Mouse (Mus musculus) forebrain, embryonic 13.5 days (tissue): ENCODE measurements at regions not wholly inside any gene's neighbourhood (a gene's known extent, or its start where the extent isn't known, plus 50 kb on each side); places are given as distances from the start of the nearest gene placed in this dataset.

ENCODE experiments used
- ATAC-seq: fragments of 200-750 bp; cut with Nextera tagmentation; 2 replicates; pipeline ENCODE4 v1.8.0; 2017
- H3K27ac ChIP-seq: fragments of 300-500 bp; sonication (generic); 2 replicates; pipeline ENCODE4 v1.5.1; 2015; ENCODE audit warnings: inconsistent platforms, mild to moderate bottlenecking, moderate library complexity
- H3K27me3 ChIP-seq: fragments of 300-500 bp; sonication (generic); 2 replicates; pipeline ENCODE4 v1.6.1; 2015; ENCODE audit warnings: mild to moderate bottlenecking, inconsistent platforms
- H3K36me3 ChIP-seq: fragments of 300-500 bp; sonication (generic); 2 replicates; pipeline ENCODE4 v1.6.1; 2015; ENCODE audit warnings: mild to moderate bottlenecking, inconsistent platforms; ENCODE audit not compliant: poor library complexity, severe bottlenecking
- H3K4me1 ChIP-seq: fragments of 300-500 bp; sonication (generic); 2 replicates; pipeline ENCODE4 v1.6.1; 2015; ENCODE audit warnings: inconsistent platforms
- H3K4me2 ChIP-seq: fragments of 300-500 bp; sonication (generic); 2 replicates; pipeline ENCODE4 v1.6.1; 2015; ENCODE audit warnings: inconsistent platforms, mild to moderate bottlenecking, moderate library complexity
- H3K4me3 ChIP-seq: fragments of 300-500 bp; sonication (generic); 2 replicates; pipeline ENCODE4 v1.5.1; 2015; ENCODE audit warnings: mild to moderate bottlenecking, inconsistent platforms
- H3K9ac ChIP-seq: fragments of 300-500 bp; sonication (generic); 2 replicates; pipeline ENCODE4 v1.6.1; 2015; ENCODE audit warnings: mild to moderate bottlenecking, inconsistent platforms
- H3K9me3 ChIP-seq: fragments of 300-500 bp; sonication (generic); replicated peaks from 2 replicates; pipeline ENCODE4 v1.6.1; 2016; ENCODE audit warnings: inconsistent platforms
- WGBS: fragments of 180-500 bp; shearing (Covaris S2); methylation state at CpG from one replicate; pipeline ENCODE4 v1.1.7; 2015; 5-methylcytosine and 5-hydroxymethylcytosine counted together

GRCm38 (mm10) chr2:172751364-172751763 is 188.8 kb downstream of the Bmp7 start:
- peaks cover 15% of the 10 kb centered on the region; the same call in 1 of the 2 replicates for H3K27me3 ChIP-seq

GRCm38 (mm10) chr2:172755686-172756471 is 184.2 kb downstream of the Bmp7 start:
- Histone ChIP-seq H3K4me2 (peak overlapping the region; percentile 18; the same call in 1 of the 2 replicates), H3K36me3 (no peaks in the 10 kb centered on the region), H3K4me1 (peaks cover 52% of the 10 kb centered on the region), H3K9ac (peak overlapping the region; percentile 40; the same call in 1 of the 2 replicates), H3K27me3 (peaks cover 41% of the 10 kb centered on the region), H3K9me3 (no peaks in the 10 kb centered on the region), H3K4me3 (no peak overlapping the region), H3K27ac (peak overlapping the region; percentile 80)
- peak; percentile 46 for ATAC-seq
- 44% methylated on average over 15 of the region's 15 CpGs for WGBS

More at GRCm38 (mm10) chr2:172751364-172751763, 188.8 kb downstream of the Bmp7 start:
- no peak for ATAC-seq
- peaks cover 27% of the 10 kb centered on the region for H3K4me1 ChIP-seq
- no peak overlapping the region for H3K4me3 ChIP-seq
- no peaks in the 10 kb centered on the region for H3K9me3 ChIP-seq
- WGBS, result 90% methylated on average over 11 of the region's 11 CpGs
- H3K4me2 ChIP-seq, result no peak overlapping the region
- H3K27ac ChIP-seq, result no peak overlapping the region
- H3K9ac ChIP-seq, result no peak overlapping the region
- H3K36me3 ChIP-seq, result no peaks in the 10 kb centered on the region

- H3K4me2 ChIP-seq, result peak overlapping the region; percentile 18; the same call in 1 of the 2 replicates
- H3K9me3 ChIP-seq, result no peaks in the 10 kb centered on the region
- H3K4me1 ChIP-seq, result peaks cover 52% of the 10 kb centered on the region
- no peaks in the 10 kb centered on the region for H3K36me3 ChIP-seq
- no peak overlapping the region for H3K4me3 ChIP-seq
- under 1% methylated on average over 8 of the region's 8 CpGs for WGBS
- peak overlapping the region; percentile 40 for H3K9ac ChIP-seq
- peaks cover 41% of the 10 kb centered on the region for H3K27me3 ChIP-seq
- H3K27ac ChIP-seq, result peak overlapping the region; percentile 80
- peak; percentile 75 for ATAC-seq
Measured at GRCm38 (mm10) chr2:172756472-172756860, 183.7 kb downstream of the Bmp7 start.

- WGBS, result 5% methylated on average over 9 of the region's 9 CpGs
- Histone ChIP-seq H3K9me3 (no peaks in the 10 kb centered on the region), H3K4me2 (no peak overlapping the region), H3K9ac (no peak overlapping the region), H3K27ac (peak overlapping the region; percentile 25; the same call in 1 of the 2 replicates), H3K27me3 (peaks cover 37% of the 10 kb centered on the region), H3K4me1 (peaks cover 39% of the 10 kb centered on the region), H3K4me3 (no peak overlapping the region), H3K36me3 (no peaks in the 10 kb centered on the region)
- peak; percentile 72 for ATAC-seq
Measured at GRCm38 (mm10) chr2:172758497-172758896, 181.6 kb downstream of the Bmp7 start.

GRCm38 (mm10) chr2:172765260-172765659 is 174.9 kb downstream of the Bmp7 start:
- no peak overlapping the region for H3K4me3 ChIP-seq
- 0 out of 2 replicates have a peak, but pooled peaks cover 11% of the 10 kb centered on the region for H3K27me3 ChIP-seq
- no peak overlapping the region for H3K9ac ChIP-seq
- no peak overlapping the region for H3K4me2 ChIP-seq
- WGBS, result 4% methylated on average over 2 of the region's 2 CpGs
- peak overlapping the region; percentile 72 for H3K27ac ChIP-seq
- H3K4me1 ChIP-seq, result peaks cover 36% of the 10 kb centered on the region
- ATAC-seq, result peak; percentile 50; the same call in 1 of the 2 replicates
- H3K36me3 ChIP-seq, result no peaks in the 10 kb centered on the region
- H3K9me3 ChIP-seq, result no peaks in the 10 kb centered on the region

- peak; percentile 66 for ATAC-seq
- Histone ChIP-seq H3K27ac (peak overlapping the region; percentile 72), H3K36me3 (no peaks in the 10 kb centered on the region), H3K27me3 (0 out of 2 replicates have a peak, but pooled peaks cover 7% of the 10 kb centered on the region), H3K4me3 (no peak overlapping the region), H3K9me3 (no peaks in the 10 kb centered on the region), H3K4me2 (no peak overlapping the region), H3K9ac (0 out of 2 replicates have a peak overlapping the region, but pooled peaks have one; percentile 49), H3K4me1 (peaks cover 36% of the 10 kb centered on the region)
- 15% methylated on average over 6 of the region's 7 CpGs for WGBS
Measured at GRCm38 (mm10) chr2:172766403-172766802, 173.7 kb downstream of the Bmp7 start.

GRCm38 (mm10) chr2:172768756-172769155 is 171.4 kb downstream of the Bmp7 start:
- H3K27me3 ChIP-seq, result no peaks in the 10 kb centered on the region; the same call in 1 of the 2 replicates

GRCm38 (mm10) chr2:172770061-172770460 is 170.1 kb downstream of the Bmp7 start:
- Histone ChIP-seq H3K36me3 (no peaks in the 10 kb centered on the region), H3K4me1 (peaks cover 23% of the 10 kb centered on the region), H3K27ac (no peak overlapping the region), H3K27me3 (no peaks in the 10 kb centered on the region; the same call in 1 of the 2 replicates), H3K4me3 (no peak overlapping the region), H3K9me3 (no peaks in the 10 kb centered on the region), H3K9ac (no peak overlapping the region), H3K4me2 (no peak overlapping the region)
- ATAC-seq, result no peak
- WGBS, result 85% methylated on average over 6 of the region's 6 CpGs

More at GRCm38 (mm10) chr2:172768756-172769155, 171.4 kb downstream of the Bmp7 start:
- H3K4me1 ChIP-seq, result peaks cover 36% of the 10 kb centered on the region
- WGBS, result 92% methylated on average over 8 of the region's 8 CpGs
- H3K27ac ChIP-seq, result no peak overlapping the region
- no peaks in the 10 kb centered on the region for H3K36me3 ChIP-seq
- ATAC-seq, result no peak
- H3K4me2 ChIP-seq, result no peak overlapping the region
- H3K9me3 ChIP-seq, result no peaks in the 10 kb centered on the region
- H3K4me3 ChIP-seq, result no peak overlapping the region
- no peak overlapping the region for H3K9ac ChIP-seq

- no peak for ATAC-seq
- no peak overlapping the region for H3K27ac ChIP-seq
- no peaks in the 10 kb centered on the region for H3K36me3 ChIP-seq
- no peak overlapping the region for H3K4me3 ChIP-seq
- H3K4me1 ChIP-seq, result peaks cover 17% of the 10 kb centered on the region
- no peak overlapping the region for H3K4me2 ChIP-seq
- no peak overlapping the region for H3K9ac ChIP-seq
- H3K9me3 ChIP-seq, result no peaks in the 10 kb centered on the region
- H3K27me3 ChIP-seq, result no peaks in the 10 kb centered on the region; the same call in 1 of the 2 replicates
- WGBS, result 87% methylated on average over 14 of the region's 14 CpGs
Measured at GRCm38 (mm10) chr2:172770606-172771005, 169.5 kb downstream of the Bmp7 start.

- 0 out of 2 replicates have a peak, but pooled peaks have one; percentile 41 for ATAC-seq
- Histone ChIP-seq H3K9ac (no peak overlapping the region), H3K4me3 (no peak overlapping the region), H3K27me3 (no peaks in the 10 kb centered on the region; the same call in 1 of the 2 replicates), H3K9me3 (no peaks in the 10 kb centered on the region), H3K4me2 (no peak overlapping the region), H3K4me1 (no peaks in the 10 kb centered on the region), H3K36me3 (no peaks in the 10 kb centered on the region), H3K27ac (no peak overlapping the region)
- WGBS, result 0% methylated on average over 2 of the region's 2 CpGs
Measured at GRCm38 (mm10) chr2:172773176-172773575, 166.9 kb downstream of the Bmp7 start.

GRCm38 (mm10) chr2:172776485-172776884 is 163.6 kb downstream of the Bmp7 start:
- no peaks in the 10 kb centered on the region; the same call in 1 of the 2 replicates for H3K27me3 ChIP-seq
- no peak overlapping the region for H3K4me2 ChIP-seq
- no peak for ATAC-seq
- H3K36me3 ChIP-seq, result no peaks in the 10 kb centered on the region
- H3K27ac ChIP-seq, result no peak overlapping the region
- no peaks in the 10 kb centered on the region for H3K4me1 ChIP-seq
- H3K9ac ChIP-seq, result no peak overlapping the region
- no peaks in the 10 kb centered on the region for H3K9me3 ChIP-seq
- WGBS, result 71% methylated on average over 12 of the region's 12 CpGs
- no peak overlapping the region for H3K4me3 ChIP-seq

- Histone ChIP-seq H3K4me1 (no peaks in the 10 kb centered on the region), H3K27ac (no peak overlapping the region), H3K9ac (no peak overlapping the region), H3K4me2 (no peak overlapping the region), H3K4me3 (no peak overlapping the region), H3K36me3 (no peaks in the 10 kb centered on the region), H3K9me3 (no peaks in the 10 kb centered on the region), H3K27me3 (no peaks in the 10 kb centered on the region; the same call in 1 of the 2 replicates)
- WGBS, result 63% methylated on average over 2 of the region's 2 CpGs
- ATAC-seq, result no peak
Measured at GRCm38 (mm10) chr2:172777774-172778173, 162.3 kb downstream of the Bmp7 start.
